Mouse (Mus musculus) naive thymus-derived CD4-positive, alpha-beta T cell, adult 2 months (primary cell): ENCODE results near the gene Btbd2.

Experiments used
- DNase-seq: peaks from one replicate; pipeline ENCODE4 v3.0.0-alpha.2; 2011; ENCODE audit warnings: low read depth

Gene Btbd2

GRCm38 (mm10) chr10:80635345-80635744 lies 21.5 kb downstream of the Btbd2 start:
- DNase-seq, result no peak

DNA sequence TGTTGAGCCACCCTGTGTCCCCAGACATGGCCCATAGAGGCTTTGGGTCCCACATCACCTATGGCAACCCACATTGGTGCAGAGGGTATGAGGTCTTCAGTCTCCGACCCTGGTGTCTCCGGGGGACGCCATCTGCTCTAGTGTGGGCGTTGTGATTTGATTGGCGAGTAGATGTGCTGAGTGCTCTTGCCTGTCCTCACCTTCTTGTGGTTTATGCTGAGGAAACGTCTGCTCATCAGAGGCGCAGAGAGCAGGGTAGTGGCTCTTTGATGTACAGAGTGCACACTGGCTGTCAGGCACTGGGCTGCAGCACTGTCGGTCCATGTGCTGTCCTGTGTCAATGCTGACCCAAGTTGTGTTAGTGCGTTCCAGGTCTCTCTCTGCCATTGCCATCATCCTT lies 27.9 kb downstream of the Btbd2 start:
- DNase-seq, result peak; percentile 66

DNA sequence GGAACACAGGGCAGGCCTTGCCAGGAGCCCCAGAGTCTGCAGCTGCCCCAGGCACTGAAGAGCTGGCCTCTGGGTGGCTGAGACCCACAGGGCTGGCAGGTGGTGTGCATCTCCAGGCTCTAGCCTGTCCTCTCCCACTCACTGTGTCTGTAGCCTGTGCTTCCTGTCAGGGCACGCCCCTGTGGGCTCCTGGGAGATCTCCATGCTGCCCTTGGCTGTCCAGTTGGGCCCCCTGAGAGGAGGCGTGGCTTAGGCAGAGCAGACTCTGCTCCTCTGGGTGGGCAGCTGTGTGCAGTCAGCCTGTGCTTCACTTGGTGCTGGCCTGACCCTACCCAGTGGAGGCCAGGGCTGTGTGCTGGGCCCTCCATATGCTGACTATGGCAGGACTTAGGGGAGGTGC lies 29.2 kb downstream of the Btbd2 start:
- no peak for DNase-seq

DNA sequence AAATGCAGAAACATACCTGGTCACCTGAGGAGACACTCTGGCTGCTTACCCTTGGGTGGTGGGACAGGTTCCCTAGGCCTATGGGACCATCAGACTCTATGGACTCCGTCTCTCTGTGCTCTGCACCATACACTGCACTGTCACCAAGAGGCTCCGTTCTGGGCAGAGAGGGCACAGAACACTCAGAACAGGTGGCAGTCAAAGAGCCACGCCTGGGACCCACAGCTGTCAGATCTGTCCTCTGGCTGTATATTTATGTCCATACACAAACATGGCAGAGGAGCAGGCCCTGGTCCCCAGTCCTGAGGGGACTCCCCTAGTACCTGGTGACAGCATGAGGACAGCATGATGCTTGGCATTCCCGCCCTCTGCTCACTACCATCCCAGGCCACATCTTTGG lies 31.1 kb downstream of the Btbd2 start:
- no peak for DNase-seq

DNA sequence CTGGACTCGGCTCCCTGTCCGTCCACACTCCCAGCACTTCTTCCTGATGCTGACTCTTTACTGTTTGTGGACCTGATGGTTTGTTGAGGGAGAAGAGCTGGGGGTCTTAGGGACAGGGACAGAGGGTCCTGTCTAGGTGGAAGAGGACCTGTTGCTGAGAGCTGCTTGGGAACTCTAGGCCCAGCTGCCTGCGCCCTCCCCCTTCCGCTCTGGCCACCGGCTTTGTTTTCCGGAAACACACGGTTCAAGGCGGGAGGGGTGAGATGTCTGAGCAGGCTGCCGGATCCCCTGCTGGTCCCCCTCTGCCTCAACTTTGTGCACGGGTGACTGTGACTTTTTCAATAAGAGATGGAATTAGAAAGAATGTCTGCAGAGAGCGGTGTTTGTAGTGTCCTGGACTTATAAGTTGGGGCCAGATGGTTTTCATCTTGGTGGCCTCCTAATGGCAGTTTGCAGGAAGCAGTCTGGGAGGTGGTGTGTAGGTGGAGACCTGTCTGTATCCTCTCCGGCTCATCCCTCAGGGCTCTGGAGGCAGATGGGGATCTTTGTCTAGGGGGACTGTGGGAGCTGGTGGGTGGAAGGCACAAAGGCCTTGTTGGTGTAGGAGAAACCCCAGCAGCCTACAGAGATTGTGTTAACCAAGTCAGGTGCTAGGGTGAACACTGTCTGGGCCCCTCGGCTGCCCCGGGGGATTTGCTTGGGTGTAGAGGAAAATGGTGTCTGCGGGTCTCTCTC lies 33.2 kb downstream of the Btbd2 start:
- DNase-seq, result peak; percentile 75

GRCm38 (mm10) chr10:80622661-80623456 lies 34.0 kb downstream of the Btbd2 start, which contains the start of gene Csnk1g2:
TSS of gene Csnk1g2 (plus strand) at chr10:80622838.
- DNase-seq, result no peak

- peak; percentile 100 for DNase-seq
Observed at GRCm38 (mm10) chr10:80621940-80622660, 34.8 kb downstream of the Btbd2 start.

DNA sequence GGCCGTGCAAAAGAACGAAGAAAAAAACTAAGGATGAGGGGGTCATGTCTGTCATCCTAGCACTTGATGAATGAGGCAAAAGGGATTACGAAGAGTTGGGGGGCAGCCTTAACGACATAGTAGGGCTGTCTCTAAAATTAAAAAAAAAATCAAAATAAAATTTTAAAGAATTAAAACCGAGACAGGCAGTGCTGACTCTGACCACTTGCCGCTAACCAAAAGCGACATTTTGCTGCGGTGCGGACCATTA lies 35.3 kb downstream of the Btbd2 start:
- no peak for DNase-seq

DNA sequence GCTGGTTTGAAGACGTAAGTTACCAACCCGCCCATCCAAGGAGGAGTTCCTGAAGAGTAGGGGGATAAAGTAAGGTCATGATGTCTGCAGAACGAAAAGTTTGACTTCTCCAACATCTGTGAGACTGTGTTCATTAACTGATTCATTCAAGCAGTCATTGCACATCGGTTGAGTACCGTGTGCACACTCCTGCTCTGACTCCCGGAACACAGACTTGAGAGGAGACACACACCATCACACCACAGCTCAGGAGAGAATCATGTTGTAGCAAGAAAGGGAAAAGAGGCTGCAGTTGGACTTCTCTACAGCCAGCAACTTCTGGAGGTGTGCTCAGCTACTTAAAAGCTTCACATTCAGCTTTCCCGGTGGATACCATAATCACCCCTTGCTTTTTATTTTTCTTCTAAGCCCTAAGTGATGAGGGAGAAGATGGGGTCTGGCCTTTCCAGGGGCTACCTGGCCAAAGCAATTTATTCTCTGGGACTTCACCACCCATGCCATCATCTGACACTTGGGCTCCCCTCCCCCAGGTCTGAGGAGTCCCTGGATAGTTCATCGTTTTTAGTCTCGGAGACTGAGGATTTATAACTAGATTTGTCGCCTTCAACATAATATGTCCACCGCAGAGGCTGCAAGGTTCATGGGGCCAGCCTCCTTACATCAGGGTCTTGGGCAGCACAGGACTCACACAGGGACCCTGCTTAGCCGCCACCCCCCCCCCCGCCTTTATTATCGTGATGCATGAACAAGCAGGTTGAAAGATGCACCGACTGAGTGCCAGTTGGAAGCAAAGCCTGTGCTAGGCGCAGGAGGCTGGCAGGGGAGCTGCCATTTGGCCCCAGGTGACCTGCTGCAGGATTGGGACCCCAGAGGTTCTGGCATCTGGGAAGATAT lies 35.8 kb downstream of the Btbd2 start:
- DNase-seq, result no peak

DNA sequence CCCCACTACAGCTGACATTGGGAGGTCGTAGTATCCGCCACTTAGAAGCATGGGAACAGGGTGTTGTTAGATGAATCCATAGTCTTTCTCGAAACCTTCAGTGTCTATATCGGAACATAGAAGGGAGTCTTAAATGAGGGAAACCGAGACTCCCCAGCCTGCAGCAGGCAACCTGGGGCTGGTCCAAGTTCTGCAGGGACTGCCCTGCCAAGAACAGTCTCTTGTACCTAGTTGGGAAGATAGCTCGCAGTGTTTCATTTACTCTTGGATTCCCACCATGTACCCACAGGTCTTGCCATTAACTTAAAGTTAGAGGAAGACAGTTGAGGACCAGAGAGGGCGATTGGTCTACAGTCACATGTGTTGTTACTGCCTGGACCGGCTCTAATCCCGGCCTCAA lies 36.5 kb downstream of the Btbd2 start:
- DNase-seq, result no peak

DNA sequence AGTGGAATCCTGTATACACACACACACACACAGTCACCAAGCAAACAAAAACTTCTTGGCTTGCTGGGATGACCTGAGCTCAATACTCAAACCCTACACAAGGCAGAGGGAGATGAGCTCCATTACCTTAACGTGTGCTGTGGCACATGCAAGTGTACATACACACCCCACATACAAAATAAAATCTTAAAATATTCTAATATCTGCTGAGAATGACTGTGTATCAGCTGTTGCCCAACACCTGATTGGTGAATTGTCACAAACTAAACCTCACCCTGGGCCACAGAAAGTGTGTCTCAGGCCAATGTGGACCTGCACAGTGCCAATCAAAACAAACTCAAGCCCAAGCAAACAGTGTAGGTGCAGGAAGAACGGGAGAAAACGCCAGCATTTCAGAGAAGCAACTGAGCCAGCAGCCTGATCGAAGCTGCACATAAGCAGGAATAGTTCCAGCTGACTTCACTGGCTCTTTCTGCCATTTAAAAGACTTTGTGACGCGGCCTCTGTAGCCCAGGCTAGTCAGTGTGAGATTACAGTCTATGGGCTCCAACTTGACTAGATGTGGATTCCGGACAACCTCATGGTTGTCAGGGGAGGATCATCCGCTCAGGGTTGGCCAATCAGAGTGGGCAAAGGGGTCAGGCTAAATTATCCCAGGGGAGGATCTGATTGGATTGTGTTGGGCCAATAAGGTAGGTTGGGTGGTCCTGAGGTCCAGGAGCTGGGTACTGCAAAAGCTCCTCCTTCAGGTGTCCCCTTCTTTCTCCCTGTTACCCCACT lies 37.2 kb downstream of the Btbd2 start:
- no peak for DNase-seq

DNA sequence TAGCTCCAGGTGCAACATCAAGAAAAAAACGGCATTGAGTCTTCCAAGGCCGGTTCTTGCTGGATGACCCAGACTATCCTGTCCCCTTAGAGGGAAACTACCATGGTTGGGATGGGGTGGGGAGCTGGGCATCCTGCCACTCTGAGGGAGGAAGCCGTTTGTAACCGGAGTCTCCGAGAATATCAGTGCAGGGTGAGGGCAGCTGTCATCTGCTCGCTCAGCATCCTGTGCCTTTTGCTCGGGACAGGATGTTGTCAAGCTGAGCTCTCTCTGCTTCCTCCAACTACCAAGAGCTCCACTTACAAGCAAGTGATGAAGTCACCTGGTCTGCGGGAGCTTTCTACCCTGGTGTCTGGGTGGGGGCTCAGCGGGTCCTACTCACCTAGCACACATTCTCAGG lies 38.7 kb downstream of the Btbd2 start:
- DNase-seq, result peak; percentile 88

- DNase-seq, result no peak
Observed at GRCm38 (mm10) chr10:80614351-80614750, 42.5 kb downstream of the Btbd2 start.

GRCm38 (mm10) chr10:80613821-80614220 lies 43.0 kb downstream of the Btbd2 start:
- DNase-seq, result no peak

- no peak for DNase-seq
Observed at GRCm38 (mm10) chr10:80611905-80612304, 45.0 kb downstream of the Btbd2 start.

GRCm38 (mm10) chr10:80611024-80611423 lies 45.8 kb downstream of the Btbd2 start:
- DNase-seq, result peak; percentile 83

DNA sequence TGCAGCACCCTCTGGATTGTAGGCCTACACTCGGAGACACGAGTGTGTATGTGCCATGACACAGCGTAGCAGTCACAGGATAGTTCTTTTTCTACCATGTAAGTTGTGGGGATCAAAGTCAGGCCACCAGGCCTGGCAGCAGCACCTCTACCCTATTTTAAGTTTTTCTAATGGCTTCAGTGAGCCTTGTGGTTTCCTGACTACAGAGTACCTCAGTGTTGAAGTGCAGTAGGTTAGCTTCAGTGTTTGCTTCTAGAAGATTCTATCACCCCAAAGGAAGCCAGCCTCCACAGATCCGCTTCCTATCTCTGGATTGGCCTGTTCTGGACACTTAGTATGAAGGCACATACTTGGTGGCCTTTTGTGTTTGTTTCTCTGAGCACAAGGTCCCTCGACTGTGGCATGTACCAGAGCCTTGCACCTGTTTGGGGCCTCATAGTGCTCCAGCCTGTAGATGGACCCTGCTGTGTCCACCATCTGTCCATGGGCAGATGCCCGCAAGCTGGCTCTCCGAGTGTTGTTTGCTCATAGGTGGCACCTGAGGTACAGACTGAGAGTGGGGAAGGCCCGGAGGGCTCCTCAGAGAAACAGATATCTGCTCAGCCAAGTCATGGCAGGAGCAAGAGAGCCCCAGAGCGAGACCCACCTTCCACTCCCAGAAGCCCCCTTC lies 46.6 kb downstream of the Btbd2 start:
- peak; percentile 64 for DNase-seq

DNA sequence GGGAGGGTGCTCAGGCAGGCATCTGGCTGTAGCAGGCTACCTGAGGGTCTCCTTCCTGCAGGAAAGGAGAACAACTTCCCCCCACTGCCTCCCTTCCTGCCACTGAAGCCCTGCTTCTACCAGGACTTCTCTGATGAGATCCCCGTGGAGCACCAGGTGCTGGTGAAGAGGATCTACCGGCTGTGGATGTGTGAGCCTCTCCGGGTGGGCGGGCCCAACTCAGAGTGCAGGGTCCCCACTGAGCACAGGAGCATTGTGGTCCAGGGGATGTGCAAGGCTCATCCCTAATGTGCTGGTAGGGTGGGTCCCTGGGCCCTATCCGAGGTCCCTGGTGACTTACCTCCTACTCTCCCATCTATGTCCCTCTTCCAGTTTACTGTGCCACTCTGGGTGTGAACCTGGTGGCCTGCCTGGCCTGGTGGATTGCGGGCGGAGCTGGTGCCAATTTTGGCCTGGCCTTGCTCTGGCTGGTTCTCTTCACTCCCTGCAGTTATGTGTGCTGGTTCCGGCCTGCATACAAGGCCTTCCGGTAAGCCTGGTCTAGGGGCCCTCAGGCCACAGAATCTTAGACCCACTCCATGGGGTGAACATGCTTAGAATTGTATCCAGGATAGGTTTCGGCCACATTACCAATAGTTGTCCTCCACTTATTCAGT lies 47.5 kb downstream of the Btbd2 start:
- no peak for DNase-seq

DNA sequence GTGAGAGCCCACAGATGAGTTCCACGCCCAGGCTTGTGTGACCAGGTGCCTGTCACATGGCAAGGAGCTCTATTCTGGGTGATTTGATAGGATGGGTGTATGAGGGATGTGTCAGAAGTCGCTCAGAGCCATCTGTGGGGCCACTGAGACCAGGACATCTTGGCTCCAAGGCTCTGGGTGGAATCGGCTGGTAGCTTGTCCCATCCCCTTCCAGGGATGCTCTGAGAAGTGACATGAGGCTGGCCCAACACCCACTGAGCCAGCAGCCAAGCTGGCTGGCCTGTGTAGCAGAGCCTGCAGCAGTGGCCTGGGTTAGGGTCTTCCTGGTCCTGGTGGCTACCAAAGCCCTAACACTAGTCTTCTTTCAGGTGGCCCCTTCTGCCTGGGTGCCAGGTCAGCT lies 48.4 kb downstream of the Btbd2 start:
- DNase-seq, result no peak

DNA sequence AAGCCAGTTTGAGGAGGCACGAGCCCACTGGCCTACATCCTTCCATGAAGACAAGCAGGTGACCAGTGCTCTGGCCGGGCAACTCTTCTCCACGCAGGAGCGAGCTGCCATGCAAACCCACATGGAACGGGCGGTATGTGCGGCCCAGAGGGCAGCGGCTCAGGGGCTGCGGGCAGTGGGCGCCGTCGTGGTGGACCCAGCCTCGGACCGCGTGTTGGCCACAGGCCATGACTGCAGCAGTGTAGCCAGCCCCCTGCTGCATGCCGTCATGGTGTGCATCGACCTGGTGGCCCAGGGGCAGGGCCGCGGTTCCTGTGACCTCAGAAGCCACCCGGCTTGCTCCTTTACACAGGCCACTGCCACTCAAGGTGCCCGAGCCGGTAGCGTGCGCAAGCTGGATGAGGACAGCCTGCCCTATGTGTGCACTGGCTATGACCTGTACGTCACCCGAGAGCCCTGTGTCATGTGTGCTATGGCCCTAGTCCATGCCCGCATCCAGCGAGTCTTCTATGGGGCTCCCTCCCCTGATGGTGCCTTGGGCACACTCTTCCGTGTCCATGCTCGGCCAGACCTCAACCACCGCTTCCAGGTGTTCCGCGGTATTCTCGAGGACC lies 50.0 kb downstream of the Btbd2 start:
- no peak for DNase-seq
